Mouse (Mus musculus) adrenal gland, postnatal 10 days (tissue): ENCODE data around the gene Runx1. TPM values are rescaled to one million over a fixed set of nuclear protein-coding genes. Genes with fewer than 3 reads are reported as not detected.

Source experiments
- DNase-seq: peaks from one replicate; pipeline ENCODE4 v3.0.0; 2021; ENCODE audit warnings: mixed read lengths
- total RNA-seq, 2 experiments: library from RNA; stranded (reverse); gene quantifications; 2 replicates each; pipeline ENCODE4 v1.2.3; 2021

Runx1 gene
- total RNA-seq, 2 experiments from 2014 or later, result 4.2 to 5.8 TPM

- DNase-seq, result no peak
These were observed 81.7 kb downstream of the Runx1 start for GRCm38 (mm10) chr16:92744172-92744777.

- no peak for DNase-seq
These were observed 82.2 kb downstream of the Runx1 start for GRCm38 (mm10) chr16:92743755-92744154.

GRCm38 (mm10) chr16:92741342-92741741, 84.6 kb downstream of the Runx1 start:
- no peak for DNase-seq

GRCm38 (mm10) chr16:92740541-92740940, 85.4 kb downstream of the Runx1 start:
- no peak for DNase-seq

GRCm38 (mm10) chr16:92739997-92740396, 86.0 kb downstream of the Runx1 start:
- DNase-seq, result no peak

- no peak for DNase-seq
These were observed 86.7 kb downstream of the Runx1 start for GRCm38 (mm10) chr16:92739071-92739793.

GRCm38 (mm10) chr16:92738476-92739010, 87.4 kb downstream of the Runx1 start:
- DNase-seq, result no peak

GRCm38 (mm10) chr16:92726870-92727269, 99.1 kb downstream of the Runx1 start:
- no peak for DNase-seq

GRCm38 (mm10) chr16:92724526-92724925, 101.4 kb downstream of the Runx1 start:
- no peak for DNase-seq

GRCm38 (mm10) chr16:92720678-92721077, 105.3 kb downstream of the Runx1 start:
- no peak for DNase-seq

- no peak for DNase-seq
These were observed 106.2 kb downstream of the Runx1 start for GRCm38 (mm10) chr16:92719725-92720124.

- DNase-seq, result peak; percentile 38
These were observed 110.1 kb downstream of the Runx1 start for GRCm38 (mm10) chr16:92715599-92716483.

- DNase-seq, result no peak
These were observed 115.8 kb downstream of the Runx1 start for GRCm38 (mm10) chr16:92710161-92710560.

GRCm38 (mm10) chr16:92708718-92709117, 117.2 kb downstream of the Runx1 start:
- no peak for DNase-seq

- DNase-seq, result no peak
These were observed 118.2 kb downstream of the Runx1 start for GRCm38 (mm10) chr16:92707712-92708111.

GRCm38 (mm10) chr16:92707146-92707545, 118.8 kb downstream of the Runx1 start:
- no peak for DNase-seq

- DNase-seq, result no peak
These were observed 120.1 kb downstream of the Runx1 start for GRCm38 (mm10) chr16:92705564-92706458.

- no peak for DNase-seq
These were observed 122.1 kb downstream of the Runx1 start for GRCm38 (mm10) chr16:92703850-92704249.

GRCm38 (mm10) chr16:92699531-92700397, 126.2 kb downstream of the Runx1 start:
- no peak for DNase-seq

GRCm38 (mm10) chr16:92698612-92698998, 127.3 kb downstream of the Runx1 start:
- peak; percentile 95 for DNase-seq
